Mouse (Mus musculus) CH12F3 (cell line): ENCODE results near the gene Hist2h2bb.

Experiments used
- in situ Hi-C: fragments of 300-500 bp; cut with MboI; formaldehyde crosslinking; loops from 2 replicates; pipeline ENCODE4 v1.14.3; 2020; ENCODE audit warnings: low sequenced_read_pairs

Hist2h2bb gene

GRCm38 (mm10) chr3:96299562-96299961 is 30.0 kb downstream of the Hist2h2bb start:
- in situ Hi-C loops: no loop called here

GRCm38 (mm10) chr3:96300706-96301529 is 31.4 kb downstream of the Hist2h2bb start:
- in situ Hi-C loops: no loop called here

GRCm38 (mm10) chr3:96302076-96302475 is 32.5 kb downstream of the Hist2h2bb start:
- in situ Hi-C loops: no loop called here

GRCm38 (mm10) chr3:96306506-96306905 is 37.0 kb downstream of the Hist2h2bb start:
- in situ Hi-C loops: no loop called here

GRCm38 (mm10) chr3:96309441-96309840 is 39.9 kb downstream of the Hist2h2bb start:
- in situ Hi-C loops: no loop called here

- in situ Hi-C loops: no loop called here
These were observed 43.0 kb downstream of the Hist2h2bb start for GRCm38 (mm10) chr3:96312341-96313098.
